Mouse (Mus musculus): ENCODE measurements at regions not wholly inside any gene's neighbourhood (a gene's known extent, or its start where the extent isn't known, plus 50 kb on each side); places are given as distances from the start of the nearest gene placed in this dataset.

DNA sequence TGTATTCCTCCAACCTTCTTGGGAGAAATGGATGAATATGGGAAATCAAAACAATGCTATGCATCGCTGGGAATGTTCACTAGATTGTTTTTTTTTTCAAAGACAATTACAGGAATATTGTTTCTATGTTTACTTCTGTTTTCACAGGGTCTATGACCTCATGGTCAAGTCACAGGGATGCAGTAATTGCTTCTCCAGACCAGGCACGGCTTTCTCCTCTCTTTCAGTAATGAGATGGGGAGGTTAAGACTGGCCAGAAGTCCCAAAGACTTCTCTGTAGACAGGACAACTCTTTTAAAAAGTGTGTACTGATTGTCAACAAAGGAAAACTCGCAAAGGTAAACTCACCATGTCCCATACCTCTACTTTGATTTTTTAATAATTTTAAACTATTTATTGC is 631.8 kb downstream of the Dok5 start:
- intact Hi-C loops (cut with DNase I): no loop called here
- DNase-seq: no peak

- DNase-seq: no peak
- intact Hi-C loops (cut with DNase I): no loop called here
These were observed 626.6 kb downstream of the Dok5 start for GRCm38 (mm10) chr2:171358071-171358760.

- intact Hi-C loops (cut with DNase I): no loop called here
- DNase-seq: no peak
These were observed 616.5 kb downstream of the Dok5 start for GRCm38 (mm10) chr2:171348156-171348555.

DNA sequence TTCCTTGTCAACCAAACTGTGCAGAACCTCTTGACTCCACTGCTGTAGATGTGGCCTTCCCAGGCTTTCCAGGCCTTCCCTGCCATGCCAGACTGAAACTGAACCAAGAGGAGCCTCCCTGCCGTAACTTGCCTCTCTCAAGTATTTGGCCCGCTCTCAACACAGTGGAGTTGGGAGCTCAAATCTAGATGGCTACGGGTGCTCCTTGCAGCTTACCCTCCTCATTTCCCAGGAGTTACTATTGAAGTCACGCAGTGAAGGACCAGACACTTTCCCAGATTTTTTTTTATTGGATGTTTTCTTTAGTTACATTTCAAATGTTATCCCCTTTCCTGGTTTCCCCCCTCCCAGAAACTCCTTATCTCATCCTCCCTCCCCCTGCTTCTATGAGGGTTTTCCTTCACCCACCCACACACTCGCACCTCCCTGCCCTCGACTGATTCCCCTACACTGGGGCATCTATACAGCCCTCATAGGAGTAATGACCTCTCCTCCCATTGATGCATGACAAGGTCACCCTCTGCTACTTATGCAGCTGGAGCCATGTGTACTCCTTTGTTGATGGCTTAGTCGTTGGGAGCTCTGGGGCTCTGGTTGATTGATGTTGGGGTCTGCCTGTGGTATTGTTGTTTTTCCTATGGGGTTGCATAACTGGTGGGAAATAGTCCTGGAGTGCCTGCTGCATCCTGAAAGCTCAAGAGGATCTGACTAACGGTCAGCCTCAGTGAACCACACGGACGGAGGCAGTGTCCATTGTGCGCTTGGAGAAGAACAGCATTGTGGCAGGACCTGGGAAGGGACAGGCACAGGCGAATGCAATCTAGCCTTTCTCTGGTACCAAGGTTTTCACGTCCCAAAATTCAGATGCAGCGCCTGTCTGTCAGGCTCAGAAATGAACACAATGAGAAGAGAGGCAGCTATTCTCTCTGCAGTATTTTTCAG is 602.5 kb downstream of the Dok5 start:
- intact Hi-C loops (cut with DNase I): no loop called here
- DNase-seq: no peak

DNA sequence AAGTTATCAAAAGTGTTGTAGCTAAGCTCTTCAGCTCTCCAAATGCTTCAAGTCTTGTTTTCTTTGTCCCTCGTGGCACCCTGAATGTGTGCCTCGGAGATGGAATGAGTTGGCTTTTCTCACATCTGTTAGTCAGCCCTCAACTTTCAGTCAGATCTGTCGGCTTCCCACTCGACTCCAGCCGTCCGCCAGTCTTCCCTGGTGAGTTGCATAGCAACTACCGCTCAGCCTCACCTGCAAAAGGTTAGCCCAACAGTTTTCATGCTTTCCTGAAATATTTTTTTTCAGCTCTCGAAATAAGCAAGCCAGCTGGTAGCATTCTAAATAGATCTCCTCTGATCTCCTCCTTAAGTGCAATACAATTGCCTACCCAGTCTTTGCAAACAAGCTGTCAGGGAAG is 601.2 kb downstream of the Dok5 start:
- intact Hi-C loops (cut with DNase I): no loop called here
- DNase-seq: no peak

DNA sequence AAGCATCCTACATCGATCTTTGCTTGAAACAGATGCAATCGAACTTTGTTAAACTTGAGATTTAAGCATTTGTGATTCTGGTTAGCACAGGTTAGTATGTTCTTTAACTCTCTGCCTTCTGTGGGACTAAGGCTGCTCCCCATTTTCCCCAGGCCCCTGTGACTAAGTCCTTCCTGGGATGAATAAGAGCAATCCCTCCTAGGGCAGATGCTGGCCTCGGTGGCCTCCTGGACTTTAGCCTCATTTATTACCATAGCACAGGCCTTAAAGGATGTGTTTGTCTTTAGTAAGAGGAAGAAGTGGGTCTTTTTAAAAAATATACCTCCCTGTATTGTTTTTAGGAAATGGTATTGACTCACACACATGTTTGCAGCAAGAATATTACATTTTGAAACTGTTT is 599.9 kb downstream of the Dok5 start:
- no peak for DNase-seq
- intact Hi-C loops (cut with DNase I): no loop called here

- no peak for DNase-seq
- intact Hi-C loops (cut with DNase I): no loop called here
These were observed 595.3 kb downstream of the Dok5 start for GRCm38 (mm10) chr2:171326909-171327308.

DNA sequence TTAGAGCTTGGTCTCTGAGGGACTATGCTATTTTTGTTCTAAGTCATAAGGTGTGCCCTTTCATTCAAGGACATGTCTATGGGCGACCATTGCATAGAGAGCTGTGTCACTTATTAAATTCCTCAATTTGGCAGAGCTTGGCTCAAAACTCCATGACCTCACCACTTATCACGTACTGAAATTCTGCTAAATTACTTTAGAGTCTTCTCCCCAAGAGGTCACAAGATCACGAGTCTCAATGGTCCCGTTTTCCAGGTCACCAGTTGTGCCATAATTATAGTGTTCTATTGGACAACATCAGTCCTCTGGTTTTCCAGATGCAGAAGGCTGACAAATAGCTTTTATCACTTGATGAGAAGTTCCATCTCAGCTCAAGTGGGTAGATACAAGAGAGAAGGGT is 576.9 kb downstream of the Dok5 start:
- intact Hi-C loops (cut with DNase I): no loop called here
- DNase-seq: no peak

DNA sequence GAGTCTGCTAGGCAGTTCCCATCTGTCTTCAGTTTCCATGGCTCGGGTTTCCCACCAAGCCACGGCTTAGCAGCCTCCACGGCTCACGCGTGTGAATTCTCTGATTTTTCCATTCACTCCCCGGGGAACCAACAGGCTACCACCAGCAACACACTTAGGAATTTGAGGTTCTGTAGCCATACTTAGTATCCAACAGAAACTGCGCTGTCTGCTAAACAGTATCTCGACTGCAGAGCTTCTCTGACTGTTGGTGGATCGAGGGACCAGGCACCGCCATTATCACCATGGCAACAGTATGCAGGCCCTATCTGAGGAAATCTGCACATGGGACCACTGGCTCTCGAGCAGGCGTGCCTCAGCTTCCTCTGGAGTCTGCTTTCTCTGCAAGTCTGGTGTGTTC is 574.4 kb downstream of the Dok5 start:
- DNase-seq: no peak
- intact Hi-C loops (cut with DNase I): no loop called here

DNA sequence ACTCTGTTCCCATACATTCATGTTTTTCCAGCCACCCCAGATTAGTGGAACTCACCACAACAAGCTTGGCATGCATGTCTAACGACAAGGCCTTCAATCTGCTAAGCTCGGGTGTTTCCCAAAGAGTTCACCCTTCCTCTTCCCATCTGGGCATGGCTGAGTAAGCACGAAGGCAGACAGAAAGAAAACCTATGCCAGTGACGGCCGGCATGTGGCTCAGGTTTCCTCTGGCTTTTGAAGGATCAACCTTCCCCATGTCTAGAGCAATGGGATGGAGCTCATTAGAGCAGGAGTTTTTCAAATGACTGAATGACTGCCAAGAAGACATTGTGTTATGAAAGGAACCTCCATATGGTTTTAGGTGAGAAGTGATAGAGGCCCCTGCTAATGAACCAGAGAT is 566.9 kb downstream of the Dok5 start:
- DNase-seq: no peak
- intact Hi-C loops (cut with DNase I): no loop called here

- intact Hi-C loops (cut with DNase I): no loop called here
- no peak for DNase-seq
These were observed 564.0 kb downstream of the Dok5 start for GRCm38 (mm10) chr2:171295603-171296002.

DNA sequence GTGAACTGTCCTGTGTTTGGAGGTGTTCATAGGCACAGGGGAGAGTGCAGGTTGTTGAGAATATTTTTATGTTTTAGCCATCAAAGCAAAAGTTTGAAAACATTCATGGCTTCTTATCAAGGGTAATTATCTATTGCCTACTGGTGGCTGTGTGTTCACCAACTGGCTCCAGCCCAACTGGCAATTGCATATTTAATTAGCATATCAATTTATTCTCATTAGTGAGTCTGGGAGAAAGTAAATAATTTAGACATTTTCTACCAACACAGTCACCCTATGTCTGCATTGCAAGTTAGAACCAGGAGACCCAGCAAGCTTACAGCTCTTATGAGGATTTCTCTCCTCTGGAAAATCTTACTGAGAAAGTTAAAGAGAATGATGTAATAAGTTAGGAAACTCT is 561.0 kb downstream of the Dok5 start:
- DNase-seq: no peak
- intact Hi-C loops (cut with DNase I): no loop called here

DNA sequence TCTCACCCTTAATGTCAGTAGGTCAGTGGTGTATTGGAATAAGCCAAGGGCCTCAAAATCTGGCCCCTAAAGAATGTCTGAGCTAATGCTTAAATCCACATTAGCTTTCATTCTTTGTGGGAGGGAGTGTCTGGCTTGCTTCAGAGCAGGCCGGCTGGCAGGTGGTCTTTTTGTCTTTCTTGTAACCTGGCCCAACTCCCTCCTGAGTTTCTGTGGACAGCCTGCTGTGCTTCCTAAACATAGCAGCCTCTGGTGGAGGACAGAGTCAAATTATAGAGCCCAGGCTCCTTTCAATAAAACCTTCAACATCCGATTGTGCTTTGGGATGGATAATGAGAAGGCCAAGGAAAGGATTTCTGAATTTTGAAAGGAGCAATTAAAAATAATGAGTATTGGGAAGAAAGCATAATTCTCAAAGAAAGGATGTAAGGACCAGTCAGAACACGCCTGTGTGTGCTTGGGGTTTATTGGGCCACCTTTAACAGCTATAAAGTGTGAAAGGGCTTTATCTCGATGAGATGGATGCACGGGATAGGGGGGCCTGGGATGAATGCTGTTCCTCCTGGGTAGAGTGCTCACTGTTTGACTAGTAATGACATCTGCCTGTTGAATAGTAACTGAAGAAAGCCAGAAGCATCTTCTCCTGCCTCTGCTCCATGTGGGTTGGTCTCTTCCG is 554.2 kb downstream of the Dok5 start:
- no peak for DNase-seq
- intact Hi-C loops (cut with DNase I): no loop called here

DNA sequence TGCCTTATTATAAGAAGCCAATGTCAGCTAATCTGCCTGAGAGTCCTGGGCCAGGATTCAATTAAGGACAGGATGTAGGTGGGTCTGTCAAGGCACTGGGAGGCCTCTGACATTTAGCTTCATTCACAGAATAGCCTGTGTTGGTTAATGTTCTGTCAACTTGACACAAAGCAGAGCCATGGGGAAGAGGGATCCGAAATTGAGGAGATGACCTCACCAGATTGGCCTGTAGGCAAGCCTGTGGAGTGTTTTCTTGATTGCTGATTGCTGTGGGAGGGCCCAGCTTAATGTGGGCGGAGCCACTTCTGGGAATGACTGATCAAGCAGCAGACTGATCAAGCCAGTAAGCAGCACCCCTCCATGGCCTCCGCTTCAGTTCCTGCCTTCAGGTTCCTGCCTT is 548.5 kb downstream of the Dok5 start:
- DNase-seq: no peak
- intact Hi-C loops (cut with DNase I): no loop called here

GRCm38 (mm10) chr2:171279319-171279718 is 547.7 kb downstream of the Dok5 start:
- no peak for DNase-seq
- intact Hi-C loops (cut with DNase I): no loop called here

- intact Hi-C loops (cut with DNase I): no loop called here
- DNase-seq: no peak
These were observed 521.6 kb downstream of the Dok5 start for GRCm38 (mm10) chr2:171253194-171253593.

DNA sequence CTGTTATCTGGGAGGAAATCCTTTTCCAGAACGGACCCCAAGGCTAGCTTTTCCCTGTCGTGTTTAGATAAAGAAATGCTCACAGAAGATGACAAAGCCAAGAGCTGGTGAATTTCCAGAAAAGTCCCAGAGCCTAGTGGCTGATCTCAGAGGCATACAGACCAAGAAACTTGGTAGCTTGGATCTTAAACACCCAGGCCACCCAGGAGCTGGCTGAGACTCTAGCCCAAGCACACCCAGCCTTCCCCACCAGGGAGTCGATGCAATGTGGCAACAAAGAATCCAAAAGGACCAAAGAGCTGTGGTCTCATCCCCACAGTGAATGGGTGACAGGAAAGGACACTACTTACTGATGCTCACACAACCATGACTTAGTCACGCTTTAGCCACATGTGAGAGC is 513.8 kb downstream of the Dok5 start:
- intact Hi-C loops (cut with DNase I): no loop called here
- no peak for DNase-seq

GRCm38 (mm10) chr2:171242356-171242755 is 510.7 kb downstream of the Dok5 start:
- intact Hi-C loops (cut with DNase I): no loop called here
- no peak for DNase-seq

GRCm38 (mm10) chr2:171237276-171237960 is 505.8 kb downstream of the Dok5 start:
- no peak for DNase-seq
- intact Hi-C loops (cut with DNase I): no loop called here

DNA sequence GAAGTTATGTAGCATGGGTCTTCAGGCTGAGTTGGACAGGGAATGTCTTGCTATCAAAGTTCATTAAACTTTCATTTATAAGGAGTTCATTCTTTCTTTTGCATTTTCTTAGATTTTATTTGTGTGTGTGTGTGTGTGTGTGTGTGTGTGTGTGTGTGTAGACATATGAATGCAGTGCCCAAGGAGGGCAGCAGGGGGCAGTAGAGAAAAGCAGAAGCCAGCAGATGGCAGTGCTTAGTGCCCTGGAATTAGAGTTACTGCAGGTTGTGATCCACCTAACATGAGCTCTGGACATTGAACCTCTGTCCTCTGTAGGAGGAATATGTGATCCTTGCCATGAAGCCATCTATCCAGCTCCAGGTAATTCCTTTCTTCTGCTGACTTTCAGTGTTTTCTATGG is 501.2 kb downstream of the Dok5 start:
- DNase-seq: no peak
- intact Hi-C loops (cut with DNase I): no loop called here
